In genomic region chr1:58586171-58586997, GRCm38 (mm10) we compare ENCODE assay signal across 8 mouse cellular contexts. TPM values are rescaled to one million over a fixed set of nuclear protein-coding genes. Genes with fewer than 3 reads are reported as not detected.
DNase-seq lines count a peak whose midpoint lies in the region; ATAC-seq lines count a peak whose summit lies in the region.

Gene Fam126b (minus strand): TSS chr1:58586323.
Gene Ndufb3 (plus strand): TSS chr1:58586384.

- H3K9ac ChIP-seq in hindbrain, embryonic 12.5 days, result peak within 1 kb of the TSS; percentile 92

- peak within 1 kb of the TSS; percentile 84 for H3K4me3 ChIP-seq in hindbrain, embryonic 12.5 days

- H3K9me3 ChIP-seq in hindbrain, embryonic 12.5 days (replicated peaks), result no peaks in the 10 kb centered on the region

- peaks cover 4% of the 10 kb centered on the region for H3K36me3 ChIP-seq in hindbrain, embryonic 12.5 days

- WGBS in hindbrain, embryonic 12.5 days, result under 1% methylated on average over 40 of the region's 41 CpGs

- peaks cover 11% of the 10 kb centered on the region for H3K4me1 ChIP-seq in hindbrain, embryonic 12.5 days

- H3K27me3 ChIP-seq in hindbrain, embryonic 12.5 days, result no peaks in the 10 kb centered on the region

- peak within 1 kb of the TSS; percentile 87 for H3K4me2 ChIP-seq in hindbrain, embryonic 12.5 days (replicated peaks)

- DNase-seq in MN1 (ENCODE audit: low spot score), result peak; percentile 89
- DNase-seq in cerebellum, adult 9-10 months, result peak; percentile 94
- peak; percentile 76 to 94 for DNase-seq in frontal cortex, adult 2 months (ENCODE audit: extremely low spot score in 1 of 2, low spot score in 1 of 2)
- DNase-seq in layer of hippocampus, postnatal 14 days (ENCODE audit: low spot score in 2 of 2), result peak; percentile 93 to 94
- DNase-seq in lung, postnatal 14 days, result peak; percentile 90
- peak; percentile 86 for DNase-seq in retina, adult 2 months (ENCODE audit: low read depth, low spot score)
- DNase-seq in thymus, postnatal 36 days, result peak; percentile 85 to 86

- peak; percentile 100 for ATAC-seq in hindbrain, embryonic 12.5 days (ENCODE audit: low FRiP score)

- peak within 1 kb of the TSS; percentile 74 for H3K27ac ChIP-seq in hindbrain, embryonic 12.5 days

RNA-seq across cellular contexts. Expression of gene Fam126b, which starts in this region (rescaled TPM):
- polyA plus RNA-seq in frontal cortex, adult 2 months (2012; rRNA removed), result 21.3 and 24.3 TPM in 2 replicates
- polyA plus RNA-seq in hindbrain, embryonic 12.5 days (2016; fragmentation: Nextera tagmentation; extraction: Ambion mirVana), result 8.8 and 10.2 TPM in 2 replicates
- total RNA-seq in layer of hippocampus, postnatal 14 days (2021), result 10 to 100 TPM; 85.7 to 98.7 TPM

RNA-seq across cellular contexts. Expression of gene Ndufb3, which starts in this region (rescaled TPM):
- 241 and 293 TPM in 2 replicates for polyA plus RNA-seq in frontal cortex, adult 2 months (2012; rRNA removed)
- 153 and 161 TPM in 2 replicates for polyA plus RNA-seq in hindbrain, embryonic 12.5 days (2016; fragmentation: Nextera tagmentation; extraction: Ambion mirVana)
- 100 to 1,000 TPM in 1 of 2 experiments, 10 to 100 TPM in 1; 98.4 to 103 TPM for total RNA-seq in layer of hippocampus, postnatal 14 days (2021)

Comparison
In these comparisons a context has a peak if more than half of its experiments do, and no peak if none do; other contexts are left out.
1. Peak in every context shown above with its lines: DNase-seq, ATAC-seq, H3K4me3 ChIP-seq and H3K27ac ChIP-seq.